Mouse (Mus musculus) midbrain, postnatal 0 days (tissue): ENCODE measurements around the gene Cfap298. TPM values are rescaled to one million over a fixed set of nuclear protein-coding genes. Genes with fewer than 3 reads are reported as not detected.

Source experiments
- ATAC-seq: fragments of 200-750 bp; cut with Nextera tagmentation; 2 replicates; pipeline ENCODE4 v1.8.0; 2017; ENCODE audit warnings: moderate number of reproducible peaks, mild to moderate bottlenecking, moderate TSS enrichment, moderate library complexity; ENCODE audit not compliant: low FRiP score
- DNase-seq: peaks from one replicate; pipeline ENCODE4 v3.0.0-alpha.2; 2015; ENCODE audit warnings: low spot score
- H3K27ac ChIP-seq: fragments of 300-500 bp; sonication (generic); 2 replicates; pipeline ENCODE4 v1.5.1; 2014; ENCODE audit warnings: low read depth, mild to moderate bottlenecking, low read length, mixed read lengths
- H3K27me3 ChIP-seq: fragments of 300-500 bp; sonication (generic); 2 replicates; pipeline ENCODE4 v1.6.1; 2014; ENCODE audit warnings: low read length, control low read depth, mixed read lengths; ENCODE audit not compliant: insufficient read depth
- H3K36me3 ChIP-seq: fragments of 300-500 bp; sonication (generic); 2 replicates; pipeline ENCODE4 v1.6.1; 2014; ENCODE audit warnings: low read length, control low read depth, mixed read lengths; ENCODE audit not compliant: insufficient read depth
- H3K4me1 ChIP-seq: fragments of 300-500 bp; sonication (generic); 2 replicates; pipeline ENCODE4 v1.6.1; 2014; ENCODE audit warnings: mild to moderate bottlenecking, control low read depth, antibody characterized with exemption, low read length, mixed read lengths; ENCODE audit not compliant: insufficient read depth
- H3K4me2 ChIP-seq: fragments of 300-500 bp; sonication (generic); 2 replicates; pipeline ENCODE4 v1.6.1; 2014; ENCODE audit warnings: low read depth, mild to moderate bottlenecking, low read length, mixed read lengths; ENCODE audit not compliant: poor library complexity, severe bottlenecking
- H3K4me3 ChIP-seq: fragments of 300-500 bp; sonication (generic); 2 replicates; pipeline ENCODE4 v1.5.1; 2014; ENCODE audit warnings: low read depth, mild to moderate bottlenecking, low read length, moderate library complexity
- H3K9ac ChIP-seq: fragments of 300-500 bp; sonication (generic); replicated peaks from 2 replicates; pipeline ENCODE4 v1.6.1; 2014; ENCODE audit warnings: mild to moderate bottlenecking, low read length, moderate library complexity, mixed read lengths; ENCODE audit not compliant: poor library complexity, severe bottlenecking
- H3K9me3 ChIP-seq: fragments of 300-500 bp; sonication (generic); 2 replicates; pipeline ENCODE4 v1.6.1; 2016; ENCODE audit warnings: low read length, control low read depth
- CTCF ChIP-seq: IDR thresholded peaks from 2 replicates; pipeline ENCODE4 v1.5.1; 2016; ENCODE audit warnings: antibody characterized with exemption, mild to moderate bottlenecking
- WGBS: fragments of 180-500 bp; shearing (Covaris S2); extraction: QIAGEN DNeasy Blood & Tissue Kit; methylation state at CpG from one replicate; pipeline ENCODE4 v1.1.7; 2014; 5-methylcytosine and 5-hydroxymethylcytosine counted together
- polyA plus RNA-seq: library from polyadenylated mRNA; unstranded; fragments of >200 nt; fragmentation: Nextera tagmentation; extraction: Ambion mirVana; gene quantifications from 2 replicates; pipeline ENCODE4 v1.2.1, GENCODE M21; 2015
- total RNA-seq: library from RNA; depleted of rRNA; stranded (reverse); fragments of >200 nt; gene quantifications from 2 replicates; pipeline ENCODE4 v1.2.3, GENCODE M21; 2014

Gene Cfap298
- total and polyA plus RNA-seq, 2 experiments from 2014 or later, result 19.0 to 66.2 TPM

- ATAC-seq (no peak), DNase-seq (no peak)
- no peaks in the 10 kb centered on the region for H3K9me3 ChIP-seq
- no peak overlapping the region for H3K4me3 ChIP-seq
- no peaks in the 10 kb centered on the region for H3K4me1 ChIP-seq
- no peak overlapping the region for H3K9ac ChIP-seq
- 40% methylated on average over 5 of the region's 5 CpGs for WGBS
- H3K4me2 ChIP-seq, result no peak overlapping the region
- no peak for TF ChIP-seq CTCF
- no peaks in the 10 kb centered on the region for H3K36me3 ChIP-seq
- no peaks in the 10 kb centered on the region for H3K27me3 ChIP-seq
- no peak overlapping the region for H3K27ac ChIP-seq
These were observed 31.6 kb downstream of the Cfap298 start for GRCm38 (mm10) chr16:90903300-90903699.

GRCm38 (mm10) chr16:90901364-90901763 is 33.5 kb downstream of the Cfap298 start:
- Histone ChIP-seq H3K9me3 (no peaks in the 10 kb centered on the region), H3K4me2 (no peak overlapping the region), H3K4me1 (no peaks in the 10 kb centered on the region), H3K4me3 (no peak overlapping the region), H3K27ac (no peak overlapping the region), H3K9ac (no peak overlapping the region), H3K36me3 (no peaks in the 10 kb centered on the region), H3K27me3 (no peaks in the 10 kb centered on the region)
- WGBS, result 64% methylated on average over 4 of the region's 4 CpGs
- no peak for TF ChIP-seq CTCF
- no peak for ATAC-seq
- no peak for DNase-seq

GRCm38 (mm10) chr16:90899498-90899897 is 35.4 kb downstream of the Cfap298 start:
- H3K9ac ChIP-seq, result no peak overlapping the region
- WGBS, result 41% methylated on average over 12 of the region's 12 CpGs
- H3K27me3 ChIP-seq, result no peaks in the 10 kb centered on the region
- ATAC-seq, result no peak
- H3K4me1 ChIP-seq, result no peaks in the 10 kb centered on the region
- H3K4me2 ChIP-seq, result no peak overlapping the region
- H3K36me3 ChIP-seq, result no peaks in the 10 kb centered on the region
- no peak overlapping the region for H3K4me3 ChIP-seq
- no peak overlapping the region for H3K27ac ChIP-seq
- no peaks in the 10 kb centered on the region for H3K9me3 ChIP-seq
- DNase-seq, result no peak
- no peak for TF ChIP-seq CTCF

- TF ChIP-seq CTCF, result no peak
- Histone ChIP-seq H3K4me3 (no peak overlapping the region), H3K27me3 (no peaks in the 10 kb centered on the region), H3K4me1 (no peaks in the 10 kb centered on the region), H3K36me3 (no peaks in the 10 kb centered on the region), H3K27ac (no peak overlapping the region), H3K9ac (no peak overlapping the region), H3K4me2 (no peak overlapping the region), H3K9me3 (no peaks in the 10 kb centered on the region)
- 95% methylated on average over 3 of the region's 3 CpGs for WGBS
- DNase-seq (no peak), ATAC-seq (no peak)
These were observed 37.3 kb downstream of the Cfap298 start for GRCm38 (mm10) chr16:90897651-90898050.

GRCm38 (mm10) chr16:90893792-90894191 is 41.1 kb downstream of the Cfap298 start:
- Histone ChIP-seq H3K4me2 (no peak overlapping the region), H3K9me3 (no peaks in the 10 kb centered on the region), H3K4me3 (no peak overlapping the region), H3K36me3 (no peaks in the 10 kb centered on the region), H3K27ac (no peak overlapping the region), H3K27me3 (no peaks in the 10 kb centered on the region), H3K9ac (no peak overlapping the region), H3K4me1 (no peaks in the 10 kb centered on the region)
- WGBS, result 74% methylated on average over 9 of the region's 9 CpGs
- TF ChIP-seq CTCF, result no peak
- ATAC-seq (no peak), DNase-seq (no peak)

- H3K4me1 ChIP-seq, result no peaks in the 10 kb centered on the region
- TF ChIP-seq CTCF, result no peak
- DNase-seq (no peak), ATAC-seq (no peak)
- H3K4me2 ChIP-seq, result no peak overlapping the region
- no peaks in the 10 kb centered on the region for H3K27me3 ChIP-seq
- H3K27ac ChIP-seq, result no peak overlapping the region
- 89% methylated on average over 7 of the region's 7 CpGs for WGBS
- H3K9me3 ChIP-seq, result no peaks in the 10 kb centered on the region
- no peak overlapping the region for H3K4me3 ChIP-seq
- no peak overlapping the region for H3K9ac ChIP-seq
- H3K36me3 ChIP-seq, result no peaks in the 10 kb centered on the region
These were observed 41.9 kb downstream of the Cfap298 start for GRCm38 (mm10) chr16:90893019-90893418.

- no peak overlapping the region for H3K4me3 ChIP-seq
- no peak overlapping the region for H3K9ac ChIP-seq
- H3K27me3 ChIP-seq, result no peaks in the 10 kb centered on the region
- no peak for TF ChIP-seq CTCF
- 73% methylated on average over 8 of the region's 8 CpGs for WGBS
- no peaks in the 10 kb centered on the region for H3K36me3 ChIP-seq
- no peak overlapping the region for H3K4me2 ChIP-seq
- no peaks in the 10 kb centered on the region for H3K9me3 ChIP-seq
- H3K4me1 ChIP-seq, result no peaks in the 10 kb centered on the region
- H3K27ac ChIP-seq, result no peak overlapping the region
- DNase-seq (no peak), ATAC-seq (no peak)
These were observed 42.8 kb downstream of the Cfap298 start for GRCm38 (mm10) chr16:90892081-90892480.
